Mouse (Mus musculus) heart, embryonic 16.5 days (tissue): ENCODE measurements around the gene Tmem45b. TPM values are rescaled to one million over a fixed set of nuclear protein-coding genes. Genes with fewer than 3 reads are reported as not detected.

ENCODE experiments used
- ATAC-seq: fragments of 200-750 bp; cut with Nextera tagmentation; replicated peaks from 2 replicates; pipeline ENCODE4 v1.8.0; 2017; ENCODE audit warnings: moderate number of reproducible peaks; ENCODE audit not compliant: insufficient read depth, low FRiP score; ENCODE audit errors: extremely low read depth
- H3K27ac ChIP-seq: fragments of 300-500 bp; sonication (generic); 2 replicates; pipeline ENCODE4 v1.5.1; 2014; ENCODE audit warnings: mild to moderate bottlenecking, low read length, control low read depth, moderate library complexity
- H3K27me3 ChIP-seq: fragments of 300-500 bp; sonication (generic); 2 replicates; pipeline ENCODE4 v1.6.1; 2014; ENCODE audit warnings: low read length, mixed read lengths; ENCODE audit not compliant: control insufficient read depth, insufficient read depth
- H3K36me3 ChIP-seq: fragments of 300-500 bp; sonication (generic); 2 replicates; pipeline ENCODE4 v1.6.1; 2014; ENCODE audit not compliant: control insufficient read depth, insufficient read depth
- H3K4me1 ChIP-seq: fragments of 300-500 bp; sonication (generic); 2 replicates; pipeline ENCODE4 v1.6.1; 2014; ENCODE audit warnings: low read length, mixed read lengths; ENCODE audit not compliant: control insufficient read depth, insufficient read depth
- H3K4me2 ChIP-seq: fragments of 300-500 bp; sonication (generic); 2 replicates; pipeline ENCODE4 v1.6.1; 2014; ENCODE audit warnings: low read depth, mild to moderate bottlenecking, control low read depth, low read length
- H3K4me3 ChIP-seq: fragments of 300-500 bp; sonication (generic); 2 replicates; pipeline ENCODE4 v1.5.1; 2014; ENCODE audit warnings: mild to moderate bottlenecking, control low read depth, low read length
- H3K9ac ChIP-seq: fragments of 300-500 bp; sonication (generic); 2 replicates; pipeline ENCODE4 v1.6.1; 2014; ENCODE audit warnings: low read length, control low read depth
- H3K9me3 ChIP-seq: fragments of 300-500 bp; sonication (generic); replicated peaks from 2 replicates; pipeline ENCODE4 v1.6.1; 2016; ENCODE audit warnings: low read length; ENCODE audit not compliant: control insufficient read depth
- WGBS: fragments of 180-500 bp; shearing (Covaris S2); extraction: QIAGEN DNeasy Blood & Tissue Kit; methylation state at CpG from one replicate; pipeline ENCODE4 v1.1.7; 2014; 5-methylcytosine and 5-hydroxymethylcytosine counted together
- polyA plus RNA-seq: library from polyadenylated mRNA; unstranded; fragments of >200 nt; fragmentation: Nextera tagmentation; extraction: Ambion mirVana; gene quantifications from 2 replicates; pipeline ENCODE4 v1.2.1, GENCODE M21; 2015

Tmem45b gene
- polyA plus RNA-seq, 1 experiment from 2014 or later = 0.42 TPM

GRCm38 (mm10) chr9:31428971-31429370, 35.3 kb downstream of the Tmem45b start:
- no peaks in the 10 kb centered on the region for H3K4me1 ChIP-seq
- H3K36me3 ChIP-seq = no peaks in the 10 kb centered on the region
- H3K4me3 ChIP-seq = no peak overlapping the region
- no peak for ATAC-seq
- no peaks in the 10 kb centered on the region for H3K27me3 ChIP-seq
- no peaks in the 10 kb centered on the region for H3K9me3 ChIP-seq
- no peak overlapping the region for H3K9ac ChIP-seq
- no peak overlapping the region for H3K4me2 ChIP-seq
- WGBS = 79% methylated on average over 7 of the region's 7 CpGs
- H3K27ac ChIP-seq = no peak overlapping the region

- no peak overlapping the region for H3K4me3 ChIP-seq
- peaks cover 34% of the 10 kb centered on the region for H3K36me3 ChIP-seq
- no peaks in the 10 kb centered on the region for H3K4me1 ChIP-seq
- H3K4me2 ChIP-seq = no peak overlapping the region
- H3K27me3 ChIP-seq = no peaks in the 10 kb centered on the region
- no peak overlapping the region for H3K27ac ChIP-seq
- no peak; the same call in 1 of the 2 replicates for ATAC-seq
- WGBS = 75% methylated on average over 5 of the region's 5 CpGs
- H3K9me3 ChIP-seq = no peaks in the 10 kb centered on the region
- no peak overlapping the region for H3K9ac ChIP-seq
These were observed 42.1 kb downstream of the Tmem45b start for GRCm38 (mm10) chr9:31422143-31422542.

GRCm38 (mm10) chr9:31418821-31419220, 45.4 kb downstream of the Tmem45b start:
- WGBS = 87% methylated on average over 1 of the region's 1 CpGs
- no peak overlapping the region for H3K4me2 ChIP-seq
- no peaks in the 10 kb centered on the region for H3K4me1 ChIP-seq
- H3K27me3 ChIP-seq = no peaks in the 10 kb centered on the region
- ATAC-seq = no peak
- no peak overlapping the region for H3K27ac ChIP-seq
- H3K9me3 ChIP-seq = no peaks in the 10 kb centered on the region
- peaks cover 56% of the 10 kb centered on the region for H3K36me3 ChIP-seq
- no peak overlapping the region for H3K4me3 ChIP-seq
- H3K9ac ChIP-seq = no peak overlapping the region

DNA sequence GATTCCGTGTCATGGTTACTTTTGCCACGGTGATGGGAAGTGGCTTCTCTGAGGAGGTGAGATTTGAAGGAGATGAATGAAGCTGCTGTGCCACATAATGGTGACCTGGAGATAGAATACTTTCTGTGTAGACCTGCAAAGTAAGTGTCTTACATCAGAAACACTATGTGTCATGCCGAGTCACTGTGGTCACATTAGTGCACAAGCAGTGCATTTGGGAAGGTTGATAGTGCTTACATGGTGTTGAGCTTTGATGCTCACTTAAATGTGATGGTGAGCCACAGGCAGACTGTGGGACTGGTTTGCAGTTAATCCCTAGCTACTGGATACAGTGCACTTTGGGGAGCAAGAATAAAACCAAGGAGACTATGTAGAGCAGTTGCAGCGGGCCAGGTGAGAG, 52.1 kb downstream of the Tmem45b start:
- Histone ChIP-seq H3K9me3 (no peaks in the 10 kb centered on the region), H3K9ac (no peak overlapping the region), H3K27me3 (no peaks in the 10 kb centered on the region), H3K4me2 (no peak overlapping the region), H3K4me1 (no peaks in the 10 kb centered on the region), H3K36me3 (peaks cover 71% of the 10 kb centered on the region), H3K27ac (no peak overlapping the region), H3K4me3 (no peak overlapping the region)
- no peak for ATAC-seq
- 78% methylated on average over 4 of the region's 4 CpGs for WGBS

DNA sequence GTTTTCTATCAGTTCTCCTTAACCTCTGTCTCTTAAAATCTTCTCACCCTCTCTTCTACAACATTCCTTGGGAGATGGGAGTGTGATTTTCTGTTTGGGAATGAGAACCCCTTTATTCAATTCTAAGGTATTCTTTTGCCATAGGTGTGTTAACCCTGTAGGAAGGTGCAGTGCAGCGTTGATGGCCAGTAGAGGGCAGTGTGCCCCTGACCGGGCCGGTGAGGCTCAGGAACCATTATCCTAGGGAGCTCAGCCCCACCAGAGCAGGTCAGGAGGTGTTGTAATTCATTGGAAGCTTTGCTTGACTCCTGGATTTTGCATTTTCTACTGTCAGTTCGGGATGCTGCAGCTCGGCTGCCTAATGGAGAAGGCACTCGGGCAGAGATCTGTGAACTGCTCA, 59.0 kb downstream of the Tmem45b start:
- Histone ChIP-seq H3K36me3 (peaks cover 66% of the 10 kb centered on the region), H3K27ac (no peak overlapping the region), H3K27me3 (no peaks in the 10 kb centered on the region), H3K4me2 (no peak overlapping the region), H3K4me1 (no peaks in the 10 kb centered on the region), H3K4me3 (no peak overlapping the region), H3K9me3 (no peaks in the 10 kb centered on the region), H3K9ac (no peak overlapping the region)
- no peak for ATAC-seq
- 61% methylated on average over 6 of the region's 6 CpGs for WGBS

DNA sequence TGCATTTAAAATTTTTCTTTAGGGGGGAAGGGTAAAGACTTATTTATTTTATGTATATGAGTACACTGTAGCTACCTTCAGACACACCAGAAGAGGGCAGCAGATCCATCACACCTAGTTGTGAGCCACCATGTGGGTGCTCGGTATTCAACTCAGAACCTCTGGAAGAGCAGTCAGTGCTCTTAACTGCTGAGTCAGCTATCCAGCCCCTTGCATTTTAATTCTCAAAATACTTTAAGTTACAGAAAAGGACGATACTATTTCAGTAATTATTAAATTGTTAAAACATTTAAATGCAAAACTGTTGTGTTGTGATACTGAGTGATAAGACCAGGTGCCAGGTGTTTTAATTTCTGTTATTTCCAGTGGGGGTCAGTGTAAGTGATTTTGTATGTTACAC, 60.0 kb downstream of the Tmem45b start:
- Histone ChIP-seq H3K4me1 (no peaks in the 10 kb centered on the region), H3K4me2 (no peak overlapping the region), H3K9ac (no peak overlapping the region), H3K4me3 (no peak overlapping the region), H3K27ac (no peak overlapping the region), H3K9me3 (no peaks in the 10 kb centered on the region), H3K27me3 (no peaks in the 10 kb centered on the region), H3K36me3 (peaks cover 63% of the 10 kb centered on the region)
- ATAC-seq = no peak
- WGBS = 84% methylated on average over 2 of the region's 2 CpGs

- Histone ChIP-seq H3K4me3 (no peak overlapping the region), H3K9me3 (no peaks in the 10 kb centered on the region), H3K4me2 (no peak overlapping the region), H3K27ac (no peak overlapping the region), H3K9ac (no peak overlapping the region), H3K27me3 (no peaks in the 10 kb centered on the region), H3K4me1 (no peaks in the 10 kb centered on the region), H3K36me3 (peaks cover 72% of the 10 kb centered on the region)
- no peak for ATAC-seq
- WGBS = 43% methylated on average over 4 of the region's 4 CpGs
These were observed 63.8 kb downstream of the Tmem45b start for GRCm38 (mm10) chr9:31400441-31400840.

DNA sequence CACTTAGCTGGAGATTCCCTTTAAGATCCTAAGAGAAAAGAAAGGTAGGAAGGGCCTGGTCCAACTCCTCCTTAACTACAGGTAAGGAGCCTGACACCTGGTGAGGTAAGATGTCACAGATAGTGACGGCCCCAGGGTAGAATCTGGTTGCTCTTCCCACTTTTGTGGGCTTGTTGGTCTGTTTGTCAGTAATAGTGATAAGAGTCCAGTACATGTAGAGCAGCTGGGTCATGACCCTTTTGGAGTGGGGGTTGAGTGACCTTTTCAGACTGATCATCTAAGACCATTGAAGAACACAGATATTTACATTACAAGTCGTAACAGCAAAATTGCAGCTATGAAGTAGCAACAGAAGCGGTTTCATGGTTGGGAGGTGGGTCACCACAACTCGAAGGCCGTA, 77.1 kb downstream of the Tmem45b start:
- Histone ChIP-seq H3K4me3 (peak overlapping the region; percentile 92), H3K4me1 (peaks cover 10% of the 10 kb centered on the region), H3K36me3 (peaks cover 12% of the 10 kb centered on the region), H3K9me3 (no peaks in the 10 kb centered on the region), H3K4me2 (peak overlapping the region; percentile 89), H3K9ac (no peak overlapping the region; the same call in 1 of the 2 replicates), H3K27ac (no peak overlapping the region), H3K27me3 (no peaks in the 10 kb centered on the region)
- ATAC-seq = no peak
- WGBS = 79% methylated on average over 5 of the region's 5 CpGs

- peak; percentile 0; the same call in 1 of the 2 replicates for ATAC-seq
- Histone ChIP-seq H3K4me1 (peaks cover 10% of the 10 kb centered on the region), H3K9ac (peak overlapping the region; percentile 93), H3K36me3 (peaks cover 7% of the 10 kb centered on the region), H3K27ac (peak overlapping the region; percentile 49), H3K27me3 (no peaks in the 10 kb centered on the region), H3K4me3 (peak overlapping the region; percentile 92), H3K9me3 (no peaks in the 10 kb centered on the region), H3K4me2 (peak overlapping the region; percentile 89)
- WGBS = 9% methylated on average over 42 of the region's 44 CpGs
These were observed 77.7 kb downstream of the Tmem45b start for GRCm38 (mm10) chr9:31386368-31387180.
